Mouse (Mus musculus) CD4-positive, CD25-positive, alpha-beta regulatory T cell, adult 4 months (primary cell): ENCODE data around the gene Fmo2. TPM values are rescaled to one million over a fixed set of nuclear protein-coding genes. Genes with fewer than 3 reads are reported as not detected.

Experiments used
- ATAC-seq: one replicate; pipeline ENCODE4 v1.8.0; 2017
- polyA plus RNA-seq, 2 experiments: library from polyadenylated mRNA; unstranded; fragments of 100-300 nt; shearing (Covaris generic); gene quantifications; one replicate each; pipeline ENCODE4 v1.2.1; 2017

Fmo2 gene
- polyA plus RNA-seq, 2 experiments from 2014 or later, result not detected

GRCm38 (mm10) chr1:162888646-162889045, 9.9 kb downstream of the Fmo2 start:
- no peak for ATAC-seq

DNA sequence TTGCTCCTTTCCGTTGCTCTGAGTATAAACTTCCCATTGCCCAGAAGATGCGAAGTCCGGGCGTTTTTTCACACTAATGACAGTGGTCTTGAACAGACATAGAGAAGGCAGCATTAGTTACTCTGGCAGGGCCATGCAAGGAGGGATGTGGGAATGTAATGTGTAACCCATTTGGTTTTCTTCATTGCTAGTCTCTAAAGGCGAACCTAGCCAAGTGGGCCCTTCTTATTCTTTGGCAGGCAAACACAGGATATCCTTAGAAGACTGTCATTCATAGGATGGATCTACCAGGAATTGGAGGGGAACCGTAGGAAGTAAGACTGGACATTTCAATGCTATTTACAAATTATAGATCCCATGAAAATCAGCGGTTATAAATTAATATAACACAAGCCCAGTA, 10.9 kb downstream of the Fmo2 start:
- no peak for ATAC-seq

GRCm38 (mm10) chr1:162886138-162886816, 12.2 kb downstream of the Fmo2 start:
- no peak for ATAC-seq

- ATAC-seq, result no peak
Observed at GRCm38 (mm10) chr1:162882681-162883080, 15.8 kb downstream of the Fmo2 start.

- no peak for ATAC-seq
Observed at GRCm38 (mm10) chr1:162879595-162880369, 18.7 kb downstream of the Fmo2 start.

DNA sequence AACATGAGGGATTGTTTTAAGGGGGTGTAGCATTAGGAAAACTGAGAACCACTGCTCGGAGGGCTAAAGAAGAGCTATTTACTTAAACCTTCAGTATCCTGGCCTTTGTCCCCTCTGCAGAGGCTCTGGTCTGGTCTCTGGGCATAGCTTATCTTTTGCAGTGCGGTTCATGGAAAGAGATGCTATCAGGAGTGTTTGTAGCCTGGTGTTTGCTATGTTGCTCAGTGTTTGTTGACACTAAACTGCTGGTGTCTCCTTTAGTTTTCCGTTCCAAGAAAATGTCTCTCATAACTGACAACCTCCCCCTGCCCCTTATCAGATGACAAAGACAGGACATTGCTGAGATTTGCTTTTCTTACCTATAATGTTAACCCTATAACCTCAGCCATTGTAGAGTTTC, 23.4 kb downstream of the Fmo2 start:
- ATAC-seq, result no peak

DNA sequence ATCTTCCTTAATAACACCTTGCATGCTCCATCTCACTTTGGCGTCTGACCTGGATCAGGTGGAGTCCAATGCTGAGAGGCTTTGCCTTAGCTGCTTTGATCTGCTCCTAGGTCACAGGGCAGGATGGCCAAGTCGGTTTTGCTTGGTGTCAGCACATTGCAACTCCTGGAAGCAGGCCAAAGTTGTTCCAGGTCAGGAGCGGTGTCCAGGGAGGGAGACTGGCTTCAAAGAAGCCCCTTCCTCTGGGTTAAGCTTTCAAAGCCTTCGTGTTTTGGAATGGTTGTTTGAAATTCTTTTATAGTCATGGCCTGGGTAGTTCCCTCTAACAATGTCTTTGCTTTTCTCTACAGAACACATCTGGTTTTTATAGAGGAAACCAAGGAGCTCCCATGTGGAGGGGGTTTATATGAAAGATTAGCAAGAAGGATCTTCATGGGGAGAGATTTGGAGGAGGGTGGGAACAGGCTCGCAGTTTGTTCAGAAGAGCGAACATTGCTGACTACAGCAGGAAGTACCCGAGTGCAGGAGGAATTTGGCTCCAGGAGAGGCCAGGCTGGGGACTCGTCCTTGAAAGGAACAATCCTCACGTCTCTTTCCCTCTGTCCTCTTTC, 26.7 kb downstream of the Fmo2 start:
- ATAC-seq, result no peak

DNA sequence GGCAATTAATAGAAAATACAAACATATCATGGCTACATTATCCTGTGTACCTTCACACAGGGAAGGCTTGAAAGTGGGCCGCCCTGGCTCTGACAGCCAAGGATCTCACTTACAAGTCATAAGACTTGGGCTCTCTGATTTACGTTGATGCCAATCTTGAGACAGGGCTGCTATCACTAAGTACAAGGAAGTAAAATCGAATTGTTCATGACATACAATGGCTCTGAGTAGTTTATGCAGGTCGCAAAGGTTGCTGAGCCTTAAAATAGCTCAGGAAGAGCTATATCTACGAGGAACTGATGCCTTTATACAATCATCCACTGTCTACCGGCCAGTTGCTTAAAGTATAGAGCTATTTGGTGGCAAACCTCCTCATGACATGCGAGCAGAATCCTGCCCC, 27.5 kb downstream of the Fmo2 start:
- no peak for ATAC-seq

GRCm38 (mm10) chr1:162867396-162867795, 31.1 kb downstream of the Fmo2 start:
- no peak for ATAC-seq

DNA sequence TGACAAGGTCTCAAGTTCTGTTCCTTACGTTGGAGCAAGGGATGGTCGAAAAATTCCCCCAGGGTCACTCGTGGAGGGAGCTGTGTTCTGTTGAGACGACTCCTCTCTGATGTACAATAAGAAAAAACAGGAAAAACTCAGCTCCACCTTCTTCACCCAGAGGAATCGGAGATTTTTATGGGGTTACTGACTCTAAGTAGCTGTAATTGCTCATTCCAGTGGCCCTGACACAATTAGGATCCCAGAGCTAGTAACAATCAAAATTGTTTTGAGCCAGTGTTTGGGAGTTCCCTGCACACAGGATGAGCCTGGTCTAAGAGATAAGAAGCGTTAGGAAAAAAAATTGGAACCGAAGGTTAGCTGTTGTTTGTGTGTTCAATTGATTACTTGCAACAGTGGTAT, 32.2 kb downstream of the Fmo2 start, which contains the start of gene Fmo1:
Gene Fmo1, minus strand, starts transcription at position 331 of the 402 bp plus-strand sequence.
- no peak for ATAC-seq

GRCm38 (mm10) chr1:162865493-162865830, 33.1 kb downstream of the Fmo2 start:
- ATAC-seq, result no peak

- no peak for ATAC-seq
Observed at GRCm38 (mm10) chr1:162864816-162865492, 33.6 kb downstream of the Fmo2 start.

DNA sequence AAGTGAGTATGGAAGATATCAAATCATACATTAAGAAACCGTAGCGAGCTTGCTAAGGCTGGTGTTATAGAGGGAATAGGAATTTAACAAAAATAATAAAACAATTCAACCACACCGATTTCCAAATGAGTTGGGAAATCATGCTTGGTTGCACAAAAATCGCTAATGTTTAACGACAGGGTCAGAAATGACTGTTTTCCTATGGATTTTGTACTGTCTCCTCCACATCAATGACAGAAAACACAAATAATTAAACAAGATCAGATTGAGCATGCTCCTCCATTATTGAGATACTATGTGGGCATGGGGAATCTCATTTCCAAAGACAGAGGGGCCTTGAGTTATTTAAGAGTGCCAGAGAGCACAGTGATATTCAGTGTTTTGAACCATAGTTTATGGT, 34.2 kb downstream of the Fmo2 start:
- ATAC-seq, result no peak

- no peak for ATAC-seq
Observed at GRCm38 (mm10) chr1:162863579-162863978, 34.9 kb downstream of the Fmo2 start.

DNA sequence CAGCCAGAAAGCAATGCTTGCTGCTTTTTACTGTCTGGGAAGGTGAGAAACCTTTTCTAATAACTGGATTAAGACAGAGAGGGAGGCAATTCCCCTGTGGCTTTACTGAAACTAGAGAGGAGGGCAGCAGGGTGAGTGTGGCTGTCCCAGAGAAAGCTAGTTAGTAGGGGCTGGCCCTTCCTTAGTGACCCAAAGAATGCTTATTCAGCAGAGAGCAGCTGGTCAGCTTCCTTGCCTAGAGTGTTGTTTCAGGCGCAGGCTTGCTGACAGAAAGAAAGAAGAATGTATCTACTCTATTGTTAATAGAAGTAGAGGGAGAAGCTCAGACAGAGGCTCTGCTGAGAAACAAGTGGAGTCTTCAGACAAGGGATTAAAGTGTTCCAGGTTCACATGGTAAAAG, 36.2 kb downstream of the Fmo2 start:
- no peak for ATAC-seq

- ATAC-seq, result no peak
Observed at GRCm38 (mm10) chr1:162859996-162860605, 38.4 kb downstream of the Fmo2 start.

DNA sequence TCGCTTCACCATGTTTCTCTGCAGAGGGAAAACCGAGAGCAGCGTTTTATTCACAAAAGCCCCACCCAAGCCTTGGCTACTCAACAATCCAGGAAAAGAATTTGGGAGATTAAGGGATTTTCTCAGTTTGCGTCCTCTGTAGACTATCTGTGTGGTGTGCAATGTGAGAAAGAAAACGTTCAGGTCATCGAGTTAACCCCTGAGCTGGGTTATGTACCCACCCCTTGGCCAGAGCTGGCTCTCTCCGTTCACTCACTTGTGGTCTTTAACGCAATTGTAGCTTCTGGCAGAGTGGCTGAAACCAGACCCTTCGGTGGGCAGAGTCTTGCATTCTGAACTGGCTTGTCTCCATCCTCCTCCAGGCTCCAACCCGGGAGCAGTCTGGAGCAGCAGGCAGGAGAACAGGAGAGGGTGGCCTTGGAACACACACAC, 39.0 kb downstream of the Fmo2 start:
- ATAC-seq, result no peak

DNA sequence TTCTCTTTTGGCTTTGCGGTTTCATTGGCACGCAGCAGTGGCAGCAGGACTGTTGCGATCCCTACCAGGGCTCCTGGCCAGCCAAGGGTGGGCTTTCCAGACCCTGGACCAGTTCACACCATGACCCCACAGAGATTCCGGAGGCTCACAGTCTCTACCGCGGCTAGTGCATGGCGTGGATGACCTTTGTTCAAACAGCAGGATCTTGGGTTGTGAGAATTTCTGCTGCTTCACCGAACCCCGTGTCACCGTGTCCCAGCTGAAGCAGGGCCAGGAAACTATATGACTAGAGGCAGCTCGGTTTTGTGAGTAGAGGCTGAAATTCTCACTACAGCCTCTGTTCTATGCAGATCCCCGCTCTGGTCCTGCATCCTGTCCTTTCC, 39.8 kb downstream of the Fmo2 start:
- ATAC-seq, result no peak

DNA sequence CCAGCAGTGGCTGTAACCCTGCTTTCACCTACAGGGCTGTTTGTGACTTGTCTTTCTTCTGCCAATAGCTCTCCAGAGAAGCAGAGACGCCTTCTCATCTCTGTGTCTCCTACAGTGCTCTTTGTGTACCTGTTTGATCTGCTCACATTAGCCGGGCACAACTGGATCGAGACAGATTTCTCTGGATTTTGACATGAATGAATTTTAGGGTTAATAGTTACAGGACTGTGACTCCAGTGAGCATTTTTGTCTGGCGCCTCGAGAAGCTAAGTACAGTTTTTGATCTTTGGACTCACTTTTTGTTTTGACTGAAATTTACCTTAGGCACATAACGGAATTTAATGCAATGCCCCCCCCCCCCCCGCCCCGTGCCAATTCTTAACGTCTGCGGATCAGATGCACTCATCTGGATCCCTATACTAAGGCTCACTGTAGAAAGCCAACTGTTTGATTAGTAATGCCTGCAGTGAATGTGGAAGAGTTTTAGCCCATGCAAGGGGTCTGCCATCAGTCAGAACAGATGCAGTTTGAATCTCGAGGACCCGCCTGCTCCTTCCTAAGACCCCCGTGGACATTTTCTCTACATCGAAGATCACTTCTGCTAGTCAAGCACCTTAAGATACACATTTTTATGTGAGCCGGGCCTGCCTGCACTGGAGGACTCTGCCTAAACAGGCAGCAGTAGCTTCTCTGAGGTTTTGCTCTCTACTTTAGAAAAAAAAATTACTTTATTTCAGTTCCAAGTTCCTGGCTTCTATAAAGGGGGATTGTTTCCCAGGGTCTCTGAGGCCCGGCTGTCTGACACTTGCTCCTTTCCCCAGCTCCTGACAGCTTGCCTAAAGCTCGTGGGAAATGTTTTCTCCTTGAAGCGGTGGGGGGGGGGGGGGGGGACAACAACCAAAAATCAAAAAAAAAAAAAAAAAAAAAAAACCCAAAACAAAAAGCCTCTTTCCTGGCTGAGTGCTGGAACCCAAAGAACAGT, 40.5 kb downstream of the Fmo2 start:
- no peak for ATAC-seq

- no peak for ATAC-seq
Observed at GRCm38 (mm10) chr1:162853812-162854482, 44.6 kb downstream of the Fmo2 start.

DNA sequence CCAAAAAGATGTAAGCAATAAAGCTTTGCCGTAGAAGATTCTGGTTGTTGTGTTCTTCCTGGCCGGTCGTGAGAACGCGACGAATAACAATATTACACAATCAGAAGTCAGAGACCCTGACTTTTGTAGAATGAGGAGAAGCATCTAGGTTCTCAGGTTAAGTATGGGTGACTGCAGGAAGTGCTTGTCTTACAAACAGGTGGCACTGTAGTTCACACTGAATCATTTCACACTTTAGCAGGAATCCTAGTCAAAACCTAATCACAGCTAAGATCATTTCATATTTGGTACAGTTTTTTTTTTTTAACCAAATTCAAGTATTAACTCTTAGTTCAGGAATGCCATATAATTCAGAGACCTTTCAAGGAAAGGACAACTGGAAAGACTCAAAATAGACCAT, 51.0 kb downstream of the Fmo2 start:
- ATAC-seq, result no peak
